Mouse (Mus musculus): ENCODE data around the gene Plet1.
A peak's percentile ranks its signal among the peaks of the same experiment; 100 is the strongest.

Gene Plet1

GRCm38 (mm10) chr9:50533791-50534190 is 39.5 kb downstream of the Plet1 start:
- DNase-seq (ENCODE audit: low read depth, low spot score): peak; percentile 41

DNA sequence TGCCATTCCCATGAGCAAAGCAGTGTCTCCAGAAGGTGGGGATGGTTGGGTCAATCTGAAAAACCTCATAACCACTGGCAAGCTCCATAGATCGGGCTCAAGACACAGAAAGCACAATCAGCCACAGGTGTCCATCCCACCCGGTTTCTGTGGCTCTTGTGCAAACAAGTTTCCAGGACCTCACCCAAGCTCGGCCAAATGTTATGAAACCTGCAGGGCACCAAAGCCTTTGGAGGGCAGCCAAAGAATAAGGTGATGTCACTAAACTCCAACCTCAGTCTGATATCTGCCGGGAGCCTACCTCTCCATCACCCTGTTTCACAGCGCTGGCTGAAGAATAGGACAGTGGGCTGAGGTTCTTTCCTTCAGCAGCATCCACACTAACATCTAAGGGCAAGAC is 41.6 kb downstream of the Plet1 start:
- DNase-seq (ENCODE audit: low read depth, low spot score): no peak

DNA sequence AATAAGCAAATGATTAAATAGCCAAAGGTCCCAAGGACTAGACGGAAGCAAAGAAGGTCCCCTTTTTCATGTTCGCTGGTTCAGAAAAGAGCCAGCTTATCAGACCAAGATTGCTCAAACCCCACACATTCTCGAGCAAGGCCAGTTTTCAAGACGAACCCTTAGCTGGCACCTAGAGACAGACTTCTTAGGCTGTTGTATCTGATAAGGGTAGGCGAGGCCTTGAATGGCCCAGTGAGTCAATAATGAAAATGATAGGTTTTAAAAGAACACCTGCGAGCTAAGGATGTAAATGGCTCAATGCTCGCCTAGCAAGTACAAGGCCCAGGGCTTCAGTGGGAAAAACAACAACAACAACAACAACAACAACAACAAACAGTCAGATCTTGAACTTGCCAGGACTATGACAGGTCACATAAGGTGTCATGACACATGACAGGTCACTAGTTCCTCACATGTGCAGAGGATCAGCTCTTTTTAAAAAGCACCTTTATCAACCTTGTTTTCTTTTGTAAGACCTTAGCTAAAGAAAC is 42.3 kb downstream of the Plet1 start:
- DNase-seq (ENCODE audit: low read depth, low spot score): no peak

GRCm38 (mm10) chr9:50537295-50537694 is 43.0 kb downstream of the Plet1 start:
- peak; percentile 33 for DNase-seq (ENCODE audit: low read depth, low spot score)

DNA sequence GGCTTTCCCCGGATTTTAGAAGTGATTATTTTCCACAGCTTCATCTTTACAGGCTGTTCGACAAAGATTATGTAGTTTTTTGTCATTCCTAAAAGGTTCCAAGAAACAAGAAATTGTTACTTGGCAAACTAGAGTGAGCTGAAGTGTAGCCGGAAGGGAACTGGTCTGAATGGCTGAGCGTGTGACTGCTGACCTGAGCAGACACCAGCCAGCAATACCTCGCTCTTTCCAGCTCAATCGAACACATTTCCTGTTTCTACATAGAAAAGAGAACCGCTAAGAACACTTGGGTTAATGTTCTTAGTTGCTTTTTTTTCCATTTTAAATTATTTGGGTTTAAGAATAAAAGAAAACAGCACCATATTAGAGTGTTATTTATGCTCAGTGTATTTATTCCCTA is 45.8 kb downstream of the Plet1 start:
- no peak for DNase-seq (ENCODE audit: low read depth, low spot score)

DNA sequence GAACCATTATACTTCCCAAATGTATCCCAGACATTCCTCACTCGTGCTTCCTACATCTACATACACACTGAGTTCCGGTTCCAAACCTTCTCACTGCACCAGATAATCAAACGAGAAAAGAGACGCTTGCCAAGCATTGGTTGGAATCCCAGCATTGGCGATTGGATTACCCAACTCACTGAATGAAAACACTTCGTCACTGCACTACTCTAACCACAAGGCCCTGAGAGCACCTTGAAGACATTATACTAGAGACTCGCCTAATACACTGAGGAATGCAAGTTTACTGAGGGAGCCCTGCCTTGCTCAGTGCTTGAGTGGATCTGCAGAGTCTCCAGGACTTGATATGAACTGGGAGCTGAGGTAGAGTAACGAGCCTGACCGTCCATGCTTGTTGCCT is 48.1 kb downstream of the Plet1 start:
- no peak for DNase-seq (ENCODE audit: low read depth, low spot score)

- DNase-seq (ENCODE audit: low read depth, low spot score): peak; percentile 48
Measured at GRCm38 (mm10) chr9:50547859-50548478, 53.6 kb downstream of the Plet1 start.

GRCm38 (mm10) chr9:50548936-50549335 is 54.6 kb downstream of the Plet1 start:
- no peak for DNase-seq (ENCODE audit: low read depth, low spot score)

- DNase-seq (ENCODE audit: low read depth, low spot score): no peak
Measured at GRCm38 (mm10) chr9:50552206-50552605, 57.9 kb downstream of the Plet1 start.

DNA sequence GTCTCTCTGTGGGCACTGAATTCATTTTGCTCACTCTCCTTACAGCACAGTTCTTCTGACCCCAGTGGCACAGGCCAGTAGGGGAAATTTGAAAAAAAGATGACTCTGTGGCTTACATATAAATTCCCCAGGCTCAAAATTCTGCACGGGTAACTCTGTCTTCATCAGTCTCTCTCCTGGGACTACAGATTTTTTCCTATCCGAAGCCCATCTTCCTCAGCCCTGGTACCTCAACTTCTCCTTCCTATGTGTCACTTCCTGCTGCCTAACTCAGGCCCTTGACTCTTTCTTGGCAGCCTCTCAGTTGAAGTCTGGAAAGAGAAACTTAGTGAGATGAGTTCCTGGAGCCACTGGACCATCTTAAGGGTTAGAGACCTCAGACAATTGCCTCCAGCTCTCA is 59.2 kb downstream of the Plet1 start:
- no peak for DNase-seq (ENCODE audit: low read depth, low spot score)

GRCm38 (mm10) chr9:50554241-50555093 is 60.1 kb downstream of the Plet1 start, which contains the start of gene Il18:
TSS of gene Il18 (plus strand) at chr9:50554827.
- DNase-seq (ENCODE audit: low read depth, low spot score): peak; percentile 62

GRCm38 (mm10) chr9:50555094-50555446 is 60.7 kb downstream of the Plet1 start, which contains the start of gene Bco2:
TSS of gene Bco2 (minus strand) at chr9:50555181.
- DNase-seq (ENCODE audit: low read depth, low spot score): no peak

All from CD4-positive, CD25-positive, alpha-beta regulatory T cell, adult 2 months (primary cell).